Mouse (Mus musculus) heart, embryonic 15.5 days (tissue): ENCODE measurements around the gene Dock10. TPM values are rescaled to one million over a fixed set of nuclear protein-coding genes. Genes with fewer than 3 reads are reported as not detected.
A peak's percentile ranks its signal among the peaks of the same experiment; 100 is the strongest.

Source experiments
- ATAC-seq: fragments of 200-750 bp; cut with Nextera tagmentation; replicated peaks from 2 replicates; pipeline ENCODE4 v1.8.0; 2017; ENCODE audit warnings: low read depth, moderate TSS enrichment; ENCODE audit not compliant: insufficient number of reproducible peaks, insufficient read depth, low FRiP score
- H3K27ac ChIP-seq: fragments of 300-500 bp; sonication (generic); 2 replicates; pipeline ENCODE4 v1.5.1; 2015; ENCODE audit warnings: mild to moderate bottlenecking, inconsistent platforms
- H3K27me3 ChIP-seq: fragments of 300-500 bp; sonication (generic); 2 replicates; pipeline ENCODE4 v1.6.1; 2015; ENCODE audit warnings: inconsistent platforms
- H3K36me3 ChIP-seq: fragments of 300-500 bp; sonication (generic); 2 replicates; pipeline ENCODE4 v1.6.1; 2015; ENCODE audit warnings: mild to moderate bottlenecking, inconsistent platforms
- H3K4me1 ChIP-seq: fragments of 300-500 bp; sonication (generic); replicated peaks from 2 replicates; pipeline ENCODE4 v1.6.1; 2015; ENCODE audit warnings: inconsistent platforms
- H3K4me2 ChIP-seq: fragments of 300-500 bp; sonication (generic); 2 replicates; pipeline ENCODE4 v1.6.1; 2015; ENCODE audit warnings: inconsistent platforms, mild to moderate bottlenecking, moderate library complexity
- H3K4me3 ChIP-seq: fragments of 300-500 bp; sonication (generic); 2 replicates; pipeline ENCODE4 v1.5.1; 2015; ENCODE audit warnings: mild to moderate bottlenecking, inconsistent platforms
- H3K9ac ChIP-seq: fragments of 300-500 bp; sonication (generic); 2 replicates; pipeline ENCODE4 v1.6.1; 2015; ENCODE audit warnings: mild to moderate bottlenecking, inconsistent platforms
- H3K9me3 ChIP-seq: fragments of 300-500 bp; sonication (generic); replicated peaks from 2 replicates; pipeline ENCODE4 v1.6.1; 2016; ENCODE audit warnings: inconsistent platforms
- WGBS: fragments of 180-500 bp; shearing (Covaris S2); methylation state at CpG from one replicate; pipeline ENCODE4 v1.1.7; 2015; ENCODE audit warnings: mixed read lengths; 5-methylcytosine and 5-hydroxymethylcytosine counted together
- polyA plus RNA-seq: library from polyadenylated mRNA; unstranded; fragments of >200 nt; fragmentation: Nextera tagmentation; extraction: Ambion mirVana; gene quantifications from 2 replicates; pipeline ENCODE4 v1.2.1, GENCODE M21; 2015

Dock10 gene
- polyA plus RNA-seq, 1 experiment from 2014 or later, result 2.5 TPM

DNA sequence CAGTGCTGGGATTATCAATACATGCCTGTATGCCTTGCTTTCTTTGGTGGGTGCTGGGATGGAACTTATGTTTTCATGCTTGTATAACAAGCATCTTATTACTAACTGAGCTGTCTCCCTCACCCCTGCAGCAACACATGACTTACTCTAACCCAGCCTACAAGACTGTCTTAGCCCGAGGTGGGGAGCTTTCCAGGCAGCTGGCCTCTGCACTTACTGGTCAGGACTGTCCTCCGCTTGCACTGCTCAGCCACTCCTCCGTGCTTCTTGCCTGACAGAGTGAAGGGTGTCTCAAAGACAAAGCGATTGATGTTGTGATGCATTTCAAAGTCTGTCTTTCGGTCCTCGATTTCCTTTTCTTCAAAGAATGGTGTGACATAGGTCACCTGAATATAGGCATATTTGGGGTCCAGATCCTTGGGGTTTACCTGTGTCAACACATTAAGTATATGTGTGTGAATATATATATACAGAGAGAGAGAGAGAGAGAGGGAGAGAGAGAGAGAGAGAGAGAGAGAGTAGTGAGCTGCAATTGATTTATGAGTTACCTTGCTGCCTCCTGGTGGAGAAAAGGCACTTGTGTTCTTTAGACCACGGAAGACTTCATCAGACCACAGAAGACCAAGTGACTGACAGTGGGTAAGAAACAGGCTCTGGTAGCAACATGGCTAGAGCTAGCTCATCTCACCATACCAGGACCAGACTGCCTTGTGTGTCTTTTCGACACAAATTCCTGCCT, 245.9 kb downstream of the Dock10 start:
- WGBS, result 59% methylated on average over 8 of the region's 8 CpGs
- ATAC-seq, result no peak; the same call in 1 of the 2 replicates
- H3K27me3 ChIP-seq, result no peaks in the 10 kb centered on the region

GRCm38 (mm10) chr1:80504757-80505156, 253.6 kb downstream of the Dock10 start:
- 67% methylated on average over 2 of the region's 2 CpGs for WGBS
- Histone ChIP-seq H3K36me3 (no peaks in the 10 kb centered on the region), H3K9me3 (no peaks in the 10 kb centered on the region), H3K27ac (no peak overlapping the region), H3K4me3 (no peak overlapping the region), H3K4me1 (no peaks in the 10 kb centered on the region), H3K9ac (no peak overlapping the region), H3K27me3 (no peaks in the 10 kb centered on the region), H3K4me2 (no peak overlapping the region)
- ATAC-seq, result no peak

More for the DNA sequence above, 245.9 kb downstream of the Dock10 start:
- H3K36me3 ChIP-seq, result no peaks in the 10 kb centered on the region
- H3K4me2 ChIP-seq, result no peak overlapping the region
- H3K27ac ChIP-seq, result no peak overlapping the region
- no peak overlapping the region for H3K4me3 ChIP-seq
- no peak overlapping the region for H3K9ac ChIP-seq
- no peaks in the 10 kb centered on the region for H3K4me1 ChIP-seq
- no peaks in the 10 kb centered on the region for H3K9me3 ChIP-seq

- no peak for ATAC-seq
Measured at GRCm38 (mm10) chr1:80504081-80504480, 254.2 kb downstream of the Dock10 start.

DNA sequence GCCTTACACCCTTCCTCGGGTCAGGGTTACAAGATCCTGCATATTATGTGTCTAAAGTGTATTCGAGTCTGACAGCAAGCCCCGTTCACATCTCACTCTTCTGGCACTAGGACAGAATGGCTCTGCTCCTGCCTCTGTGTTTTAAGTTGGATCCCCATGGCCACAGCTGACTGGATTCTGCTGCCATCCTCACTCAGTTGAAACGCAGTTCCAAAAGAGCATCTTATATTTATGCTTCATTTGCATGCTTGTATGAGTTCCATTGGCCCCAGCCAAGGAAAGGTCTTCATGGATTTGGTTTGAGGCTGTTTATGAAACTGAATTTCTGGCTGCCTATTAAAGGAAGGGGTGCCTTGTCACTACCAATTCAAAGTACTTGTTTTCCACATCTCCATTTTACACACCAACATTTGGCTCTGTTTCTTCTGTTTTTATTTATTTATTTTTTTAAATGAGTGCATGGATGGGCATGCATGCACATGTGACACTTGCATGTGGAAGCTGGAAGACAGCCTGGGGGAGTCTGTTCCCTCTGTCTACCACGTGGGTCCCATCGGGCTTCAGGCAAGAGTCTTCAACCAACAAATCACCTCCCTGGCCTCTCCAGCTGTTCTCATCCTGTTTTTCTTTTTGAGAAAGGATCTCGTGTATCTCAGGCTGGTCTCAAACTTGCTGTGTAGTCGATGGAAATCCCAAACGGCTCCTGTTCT, 255.7 kb downstream of the Dock10 start:
- Histone ChIP-seq H3K27ac (no peak overlapping the region), H3K9me3 (no peaks in the 10 kb centered on the region), H3K4me1 (no peaks in the 10 kb centered on the region), H3K9ac (no peak overlapping the region), H3K4me2 (no peak overlapping the region), H3K36me3 (no peaks in the 10 kb centered on the region), H3K4me3 (no peak overlapping the region), H3K27me3 (no peaks in the 10 kb centered on the region)
- ATAC-seq, result no peak
- 76% methylated on average over 9 of the region's 9 CpGs for WGBS

More at GRCm38 (mm10) chr1:80504081-80504480, 254.2 kb downstream of the Dock10 start:
- H3K9ac ChIP-seq, result no peak overlapping the region
- H3K4me2 ChIP-seq, result no peak overlapping the region
- no peaks in the 10 kb centered on the region for H3K27me3 ChIP-seq
- no peaks in the 10 kb centered on the region for H3K9me3 ChIP-seq
- H3K4me1 ChIP-seq, result no peaks in the 10 kb centered on the region
- 70% methylated on average over 4 of the region's 4 CpGs for WGBS
- H3K36me3 ChIP-seq, result no peaks in the 10 kb centered on the region
- no peak overlapping the region for H3K27ac ChIP-seq
- H3K4me3 ChIP-seq, result no peak overlapping the region

DNA sequence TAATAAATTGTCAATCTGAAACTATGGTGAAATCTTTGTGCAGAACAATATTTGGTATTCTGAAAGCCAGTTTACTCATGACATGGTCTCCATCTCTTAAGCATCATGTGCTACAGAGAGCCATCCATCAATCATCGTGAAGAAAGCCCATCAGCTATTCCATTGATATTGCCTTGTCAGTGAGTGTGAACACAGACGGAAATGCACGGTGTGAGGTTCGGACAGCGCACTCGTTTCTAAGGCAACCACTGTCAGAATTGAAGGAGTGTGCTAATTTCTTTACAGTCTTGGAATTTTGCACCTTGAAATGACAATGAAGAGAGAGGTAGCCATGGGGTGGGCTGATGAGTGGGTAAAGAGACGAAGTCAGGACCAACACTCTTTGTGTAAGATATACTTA, 259.1 kb downstream of the Dock10 start:
- ATAC-seq, result no peak
- Histone ChIP-seq H3K4me3 (no peak overlapping the region), H3K27me3 (no peaks in the 10 kb centered on the region), H3K27ac (no peak overlapping the region), H3K4me1 (no peaks in the 10 kb centered on the region), H3K36me3 (no peaks in the 10 kb centered on the region), H3K9ac (no peak overlapping the region), H3K4me2 (no peak overlapping the region), H3K9me3 (no peaks in the 10 kb centered on the region)
- 80% methylated on average over 7 of the region's 7 CpGs for WGBS

- H3K27me3 ChIP-seq, result no peaks in the 10 kb centered on the region
- 68% methylated on average over 4 of the region's 4 CpGs for WGBS
- H3K4me2 ChIP-seq, result no peak overlapping the region
- no peak overlapping the region for H3K9ac ChIP-seq
- no peaks in the 10 kb centered on the region for H3K4me1 ChIP-seq
- no peak overlapping the region for H3K4me3 ChIP-seq
- no peak for ATAC-seq
- H3K36me3 ChIP-seq, result no peaks in the 10 kb centered on the region
- no peaks in the 10 kb centered on the region for H3K9me3 ChIP-seq
- no peak overlapping the region for H3K27ac ChIP-seq
Measured at GRCm38 (mm10) chr1:80496360-80496759, 262.0 kb downstream of the Dock10 start.

DNA sequence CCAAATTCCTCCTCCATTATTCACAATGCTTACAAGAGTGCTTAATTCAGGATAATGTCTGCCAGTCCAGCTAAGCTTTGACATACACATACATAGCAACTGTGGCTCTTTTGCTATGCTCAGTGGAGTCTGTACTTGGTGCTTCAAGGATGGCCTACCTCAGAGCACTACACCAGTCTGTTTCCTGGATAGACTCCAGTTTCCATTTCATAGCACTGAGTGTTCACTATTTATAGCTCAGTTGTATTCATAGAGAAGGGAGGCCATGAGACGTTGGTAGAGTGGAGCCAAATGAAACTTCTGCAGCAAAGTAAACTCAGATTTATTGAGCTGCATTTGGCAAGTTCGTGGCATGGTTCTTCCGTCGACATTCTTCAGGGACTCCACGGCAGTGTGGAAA, 274.9 kb downstream of the Dock10 start:
- 0 out of 2 replicates have a peak, but pooled peaks have one; percentile 60 for ATAC-seq
- Histone ChIP-seq H3K36me3 (no peaks in the 10 kb centered on the region), H3K27ac (peak overlapping the region; percentile 26; the same call in 1 of the 2 replicates), H3K4me2 (no peak overlapping the region), H3K9ac (no peak overlapping the region), H3K27me3 (no peaks in the 10 kb centered on the region), H3K4me3 (no peak overlapping the region), H3K9me3 (no peaks in the 10 kb centered on the region), H3K4me1 (no peaks in the 10 kb centered on the region)
- 68% methylated on average over 5 of the region's 5 CpGs for WGBS

DNA sequence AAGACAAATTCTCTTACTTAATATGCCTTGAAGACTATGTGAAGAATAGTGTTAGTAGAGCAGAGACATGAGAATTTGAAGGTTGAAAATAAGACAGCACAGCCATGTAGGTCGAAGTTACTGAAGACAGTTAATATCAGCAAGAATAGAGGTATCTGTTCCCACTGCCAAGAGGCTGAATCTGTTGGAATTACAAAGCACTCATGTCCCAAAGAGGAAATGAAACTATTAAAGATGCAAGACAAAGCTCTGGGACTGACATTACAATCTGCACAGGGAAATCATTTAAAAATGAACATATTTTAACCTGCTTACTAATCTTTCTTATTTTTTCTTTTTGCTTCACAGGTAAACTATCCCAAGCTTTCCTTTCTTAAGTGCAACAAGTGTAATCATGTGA, 283.4 kb downstream of the Dock10 start:
- no peak overlapping the region for H3K4me2 ChIP-seq
- ATAC-seq, result no peak
- no peak overlapping the region for H3K27ac ChIP-seq
- H3K36me3 ChIP-seq, result no peaks in the 10 kb centered on the region
- H3K4me1 ChIP-seq, result no peaks in the 10 kb centered on the region
- no peaks in the 10 kb centered on the region for H3K9me3 ChIP-seq
- WGBS, result 43% methylated on average over 1 of the region's 1 CpGs
- H3K9ac ChIP-seq, result no peak overlapping the region
- H3K27me3 ChIP-seq, result no peaks in the 10 kb centered on the region
- no peak overlapping the region for H3K4me3 ChIP-seq

- H3K9me3 ChIP-seq, result no peaks in the 10 kb centered on the region
- H3K4me1 ChIP-seq, result no peaks in the 10 kb centered on the region
- no peak overlapping the region for H3K4me2 ChIP-seq
- H3K4me3 ChIP-seq, result no peak overlapping the region
- H3K36me3 ChIP-seq, result no peaks in the 10 kb centered on the region
- no peak overlapping the region for H3K9ac ChIP-seq
- ATAC-seq, result no peak
- WGBS, result 90% methylated on average over 1 of the region's 1 CpGs
- H3K27me3 ChIP-seq, result no peaks in the 10 kb centered on the region
- no peak overlapping the region for H3K27ac ChIP-seq
Measured at GRCm38 (mm10) chr1:80472395-80472794, 285.9 kb downstream of the Dock10 start.

DNA sequence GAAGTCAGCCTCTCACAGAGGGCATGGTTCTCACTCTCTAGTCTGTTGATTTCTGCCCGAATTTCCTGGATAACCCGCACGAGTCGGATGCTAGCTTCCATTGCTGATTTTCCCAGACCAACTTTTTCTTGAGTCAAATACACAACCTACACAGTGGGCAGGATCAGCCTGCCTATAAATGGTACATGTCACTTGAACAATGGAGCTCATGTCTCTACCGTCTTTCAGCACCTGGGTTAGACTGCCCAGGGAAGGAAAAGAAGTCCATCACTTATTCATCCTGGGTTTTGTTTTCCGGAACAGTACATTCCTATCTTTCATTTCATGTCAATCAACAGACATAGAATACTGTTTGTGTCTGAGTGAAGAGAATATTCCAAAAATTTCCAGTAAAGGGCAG, 297.0 kb downstream of the Dock10 start, which contains the start of gene Gm45261:
Gene Gm45261 (minus strand): TSS at position 101 of the 400 bp plus-strand sequence.
- Histone ChIP-seq H3K27ac (no peak within 1 kb of the TSS), H3K4me1 (no peaks in the 10 kb centered on the region), H3K4me2 (no peak within 1 kb of the TSS), H3K4me3 (no peak within 1 kb of the TSS), H3K36me3 (no peaks in the 10 kb centered on the region), H3K9me3 (no peaks in the 10 kb centered on the region), H3K27me3 (no peaks in the 10 kb centered on the region), H3K9ac (no peak within 1 kb of the TSS)
- ATAC-seq, result no peak
- 75% methylated on average over 6 of the region's 6 CpGs for WGBS

- no peaks in the 10 kb centered on the region for H3K27me3 ChIP-seq
- H3K4me2 ChIP-seq, result no peak overlapping the region
- no peaks in the 10 kb centered on the region for H3K36me3 ChIP-seq
- WGBS, result 81% methylated on average over 1 of the region's 1 CpGs
- no peak overlapping the region for H3K4me3 ChIP-seq
- no peaks in the 10 kb centered on the region for H3K9me3 ChIP-seq
- no peak overlapping the region for H3K9ac ChIP-seq
- no peak overlapping the region for H3K27ac ChIP-seq
- no peak for ATAC-seq
- no peaks in the 10 kb centered on the region for H3K4me1 ChIP-seq
Measured at GRCm38 (mm10) chr1:80459923-80460322, 298.4 kb downstream of the Dock10 start.
